Mouse (Mus musculus) spleen, adult 12 weeks (tissue): ENCODE results near the gene Sp1.

Experiments
- DNase-seq: peaks from one replicate; pipeline ENCODE4 v3.0.0; 2022; ENCODE audit warnings: low spot score

Sp1 gene

DNA sequence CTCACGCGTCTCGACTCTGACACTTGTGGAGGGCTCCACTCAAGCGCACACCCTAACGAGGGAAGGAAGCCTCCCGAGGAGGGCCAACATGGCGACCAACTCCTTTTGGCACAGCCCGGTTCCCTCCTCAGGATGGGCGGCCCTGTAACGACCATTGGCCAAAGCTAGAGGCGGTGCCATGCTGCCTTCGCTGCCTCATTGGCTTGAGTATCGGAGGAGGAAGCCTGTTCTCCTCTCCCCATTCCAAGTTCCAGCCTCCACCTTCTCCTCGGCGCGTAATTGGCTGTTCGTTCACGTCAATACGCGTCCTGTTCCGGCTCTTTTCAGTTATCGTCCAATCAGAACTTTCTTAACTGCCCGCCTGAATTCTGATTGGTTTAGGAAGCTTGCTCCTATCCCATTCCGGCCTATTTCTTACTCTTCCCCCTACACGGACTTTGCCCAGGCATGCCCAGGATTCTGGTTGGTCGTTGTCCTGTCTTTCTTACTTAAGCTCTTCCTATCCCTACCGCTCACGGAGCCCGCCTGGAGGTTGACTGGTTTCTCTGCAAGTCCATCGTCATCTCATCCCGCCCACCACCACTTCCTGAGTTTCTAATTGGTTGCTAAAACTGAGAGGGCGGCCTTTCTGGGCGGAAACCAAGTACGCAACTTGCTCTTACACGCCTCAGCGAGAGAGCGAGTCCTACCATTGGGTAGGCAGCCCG, at the start of gene Sp1:
Gene Sp1, plus strand, starts transcription at position 655 of the 707 bp plus-strand sequence.
- peak; percentile 98 for DNase-seq

DNA sequence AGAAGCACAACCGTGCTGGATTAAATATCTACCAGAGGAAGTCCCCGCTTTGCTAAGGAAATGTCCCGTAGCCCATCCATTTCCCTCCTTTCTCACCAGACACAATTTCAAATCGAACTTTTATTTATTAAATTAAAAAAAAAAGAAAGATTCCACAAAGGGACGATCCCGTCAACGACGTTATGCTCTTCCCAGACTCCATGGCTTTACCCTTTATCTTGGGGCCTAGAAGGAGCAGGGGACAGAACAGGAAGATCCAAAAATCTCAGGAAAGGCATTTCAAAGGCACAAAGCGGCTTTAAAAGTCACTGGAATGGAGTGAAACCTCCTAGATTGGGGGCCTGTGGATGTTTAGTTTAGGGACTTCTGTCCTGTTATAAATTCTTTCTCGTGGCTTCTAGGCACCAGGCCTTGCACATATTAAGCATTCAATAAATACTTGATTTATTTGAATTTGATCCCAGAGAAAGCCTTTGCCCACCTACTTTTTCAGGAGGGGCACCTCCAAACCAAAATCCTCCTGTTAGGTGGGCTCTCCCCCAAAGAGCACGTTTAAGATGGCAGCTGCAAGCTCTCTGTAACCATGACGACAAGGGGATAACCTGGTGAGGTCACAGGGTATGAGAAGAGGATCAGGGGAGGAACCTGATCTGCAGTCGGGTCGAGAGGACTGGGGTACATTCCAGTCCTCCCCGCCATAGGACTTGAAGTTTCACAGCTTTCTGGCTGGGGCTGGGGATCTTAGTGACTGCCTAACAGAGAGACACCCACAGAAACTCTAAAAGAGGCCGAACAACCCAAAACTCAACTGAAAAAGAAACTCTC, 49.2 kb upstream of the Sp1 start:
- no peak for DNase-seq

DNA sequence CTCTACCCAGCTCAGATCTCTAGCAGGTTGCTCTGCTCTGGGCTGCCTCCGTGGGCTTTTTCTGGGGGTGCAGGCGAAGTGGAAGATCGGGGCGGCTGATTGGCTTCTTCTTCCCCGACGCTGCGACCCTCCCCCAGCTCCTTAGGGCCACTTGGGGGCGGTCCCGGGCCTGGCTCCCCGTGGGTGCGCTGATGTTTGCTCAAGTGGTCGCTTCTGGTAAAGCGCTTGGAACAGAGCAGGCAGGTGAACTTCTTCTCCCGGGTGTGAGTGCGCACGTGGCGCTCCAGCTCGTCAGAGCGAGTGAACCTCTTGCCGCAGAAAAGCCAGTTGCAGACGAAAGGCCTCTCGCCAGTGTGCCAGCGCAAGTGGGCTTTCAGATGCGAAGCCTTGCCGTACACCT, 47.8 kb upstream of the Sp1 start:
- no peak for DNase-seq

DNA sequence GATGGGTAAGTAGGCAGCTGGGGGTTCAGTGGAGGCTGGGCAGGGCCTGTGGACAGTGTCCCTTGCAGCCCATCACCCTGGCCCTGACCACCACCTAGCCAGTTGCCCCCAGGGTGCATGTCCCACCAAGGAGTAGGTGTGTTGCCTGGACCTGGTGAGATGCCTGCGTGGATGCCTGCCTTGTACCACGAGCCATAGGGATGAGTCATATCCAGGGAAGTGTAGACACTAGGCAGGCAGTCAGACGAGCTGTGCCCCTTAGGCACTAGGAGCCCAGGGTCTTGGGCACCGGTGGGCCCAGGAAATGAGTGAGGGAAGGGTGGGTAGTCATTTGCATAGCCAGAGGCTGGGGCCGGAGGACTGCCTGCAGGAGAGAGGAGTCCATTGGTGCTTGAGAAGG, 47.1 kb upstream of the Sp1 start:
- DNase-seq = no peak

DNA sequence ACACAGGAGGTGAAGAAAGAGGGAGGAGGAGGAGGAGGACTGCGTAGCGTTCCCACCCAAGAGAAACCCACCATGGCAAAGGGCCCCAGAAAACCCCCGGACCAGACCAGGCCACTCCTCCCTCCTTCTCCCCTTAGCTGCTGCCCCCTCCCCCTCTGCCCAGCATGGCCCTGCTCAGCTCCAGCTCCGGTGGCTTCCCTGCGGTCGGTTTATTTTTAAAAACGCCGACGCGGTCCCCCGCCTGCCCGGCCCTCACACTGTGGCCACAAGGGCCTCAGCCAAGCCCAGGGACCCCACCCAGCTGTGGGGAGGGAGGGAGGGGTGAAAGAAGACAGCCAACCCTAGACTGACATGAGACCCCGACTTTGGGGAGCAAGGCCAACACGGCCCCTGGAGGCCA, 43.3 kb upstream of the Sp1 start:
- DNase-seq = no peak

DNA sequence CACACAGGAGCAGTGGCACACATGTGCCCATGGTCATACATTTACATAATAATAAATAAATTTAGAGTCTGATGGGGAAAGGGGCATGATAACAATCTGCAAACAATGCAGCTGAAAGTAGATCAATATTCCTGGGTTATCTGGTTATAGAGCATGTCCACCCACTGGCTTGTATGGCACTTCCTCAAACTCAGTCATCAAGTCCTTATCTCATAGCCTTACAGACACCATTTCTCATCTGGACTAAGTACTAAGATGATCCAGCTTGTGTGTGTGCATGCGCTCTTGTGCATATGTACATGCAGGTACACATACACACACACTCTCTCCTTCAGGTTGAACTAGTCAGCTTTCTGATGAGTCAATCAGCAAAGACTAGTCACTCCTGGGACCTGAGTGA, 41.3 kb upstream of the Sp1 start:
- no peak for DNase-seq

DNA sequence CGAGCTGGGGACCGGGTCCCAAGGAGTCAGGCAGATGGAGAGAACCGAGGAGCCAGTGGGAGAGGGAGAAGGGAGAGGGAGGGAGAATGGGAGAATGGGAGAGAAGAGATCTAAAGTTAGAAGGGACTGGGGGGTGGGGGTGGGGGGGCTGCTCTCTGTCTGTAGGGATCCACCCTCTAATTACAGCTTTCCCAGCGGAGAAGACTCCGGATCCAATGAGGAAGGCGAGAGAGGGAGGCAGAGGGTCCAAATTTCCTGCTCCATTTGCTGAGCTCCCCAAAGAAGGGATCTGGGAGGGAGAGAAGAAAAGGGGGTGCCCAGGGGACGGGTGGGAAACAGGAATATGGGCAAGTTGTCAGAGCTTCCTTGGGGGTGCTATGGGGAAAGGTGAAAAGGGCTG, 39.7 kb upstream of the Sp1 start:
- DNase-seq = no peak

DNA sequence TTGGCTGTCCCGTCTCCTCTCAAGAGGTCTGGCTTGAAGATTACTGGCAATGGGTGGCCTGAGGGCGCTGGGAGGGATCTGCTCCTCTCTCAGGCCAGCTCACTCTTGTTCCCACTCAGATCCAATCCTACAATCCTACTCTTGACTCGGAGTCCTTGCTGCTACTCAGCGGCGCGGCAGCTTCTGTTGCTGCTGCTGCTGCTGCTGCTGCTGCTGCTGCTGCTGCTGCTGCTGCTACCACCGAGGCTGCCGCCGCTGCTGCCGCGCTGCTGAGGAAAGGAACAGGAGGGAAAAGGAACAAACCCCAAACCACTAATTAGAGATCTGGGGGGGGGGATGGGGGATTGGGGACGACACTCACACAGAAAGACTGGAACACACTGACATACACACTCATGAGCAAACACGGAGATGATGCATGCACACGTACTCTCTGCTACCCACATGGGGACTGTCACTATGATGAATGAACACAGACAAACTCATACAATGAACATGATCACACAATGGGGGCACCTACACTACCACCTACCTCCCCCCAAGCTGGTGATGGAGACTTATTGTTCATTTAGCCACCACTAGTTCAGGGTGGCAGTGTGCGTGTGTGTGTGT, 39.1 kb upstream of the Sp1 start, which contains the start of gene Sp7:
Gene Sp7, minus strand, starts transcription at position 450 of the 612 bp plus-strand sequence.
- DNase-seq = no peak

DNA sequence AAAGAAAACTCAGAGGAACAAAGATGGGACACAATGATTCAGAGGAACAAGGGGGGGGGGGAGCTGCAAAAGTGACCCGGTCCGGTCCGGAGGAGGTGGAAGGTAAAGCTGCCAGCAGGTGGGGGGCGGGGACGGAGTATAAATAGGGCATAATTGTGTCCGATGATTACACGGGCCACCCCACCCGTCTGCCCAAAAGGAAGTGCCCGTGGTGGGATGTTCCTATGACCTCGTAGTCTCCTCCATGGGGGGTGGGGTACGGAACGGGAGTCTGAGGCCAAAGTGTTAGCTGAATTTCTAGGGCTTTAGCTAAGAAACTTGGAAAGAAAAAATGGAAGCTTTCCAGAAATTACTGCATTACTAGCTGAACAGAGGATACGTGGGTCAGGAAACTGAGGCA, 36.0 kb upstream of the Sp1 start:
- no peak for DNase-seq

DNA sequence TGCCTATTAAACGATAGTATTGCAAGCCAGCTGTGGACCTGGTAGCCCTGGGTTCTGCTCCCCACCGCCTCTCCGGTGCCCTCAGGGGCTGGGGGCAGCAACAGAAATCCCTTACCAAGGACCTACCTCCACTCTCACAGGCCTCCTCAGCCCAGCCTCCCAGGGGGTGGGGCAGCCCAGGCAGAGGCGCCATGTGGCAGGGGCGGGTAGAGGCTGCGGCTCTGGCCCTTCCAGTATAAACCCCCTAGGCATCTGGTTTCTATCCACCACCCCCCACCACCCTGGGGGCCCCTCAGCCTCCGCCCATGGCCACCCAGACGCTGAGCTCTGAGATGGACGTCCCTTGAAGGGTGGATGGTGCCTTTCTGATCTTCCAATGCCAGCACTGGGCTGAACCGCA, 35.2 kb upstream of the Sp1 start:
- no peak for DNase-seq

DNA sequence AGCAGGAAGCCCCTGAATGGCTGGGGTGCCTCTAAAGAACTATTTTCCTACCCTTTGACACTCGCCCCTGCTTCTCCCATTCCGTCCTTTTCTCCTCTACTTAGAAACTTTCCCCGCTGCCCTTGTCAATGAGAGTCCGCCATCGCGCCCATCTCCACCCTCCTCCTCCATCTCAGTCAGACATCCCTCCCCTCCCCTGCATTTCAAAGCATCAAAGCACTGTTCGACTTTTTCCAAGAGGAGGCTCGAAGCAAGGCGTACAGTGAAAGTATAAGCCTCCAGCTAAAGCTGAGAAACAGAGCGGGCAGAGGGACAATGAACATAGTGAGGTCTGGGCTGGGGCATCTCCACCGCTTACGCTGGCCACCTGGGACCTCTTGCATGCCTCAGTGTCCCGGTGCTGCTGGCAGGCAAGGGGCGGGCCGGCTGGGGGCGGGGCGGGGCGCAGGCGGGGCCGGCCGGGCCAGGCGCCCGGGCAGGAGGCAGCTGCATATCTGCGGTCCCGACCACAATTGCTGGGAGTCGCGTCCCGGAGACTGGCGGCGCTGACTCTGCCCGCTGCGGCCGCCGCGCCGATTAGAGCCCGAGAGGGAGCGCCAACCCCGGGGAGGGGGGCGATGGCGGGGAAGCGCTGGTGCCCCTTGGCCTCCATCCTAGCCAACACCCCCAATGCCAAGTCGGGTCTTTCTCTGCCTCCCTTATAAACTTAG, 29.3 kb upstream of the Sp1 start:
- DNase-seq = peak; percentile 47

DNA sequence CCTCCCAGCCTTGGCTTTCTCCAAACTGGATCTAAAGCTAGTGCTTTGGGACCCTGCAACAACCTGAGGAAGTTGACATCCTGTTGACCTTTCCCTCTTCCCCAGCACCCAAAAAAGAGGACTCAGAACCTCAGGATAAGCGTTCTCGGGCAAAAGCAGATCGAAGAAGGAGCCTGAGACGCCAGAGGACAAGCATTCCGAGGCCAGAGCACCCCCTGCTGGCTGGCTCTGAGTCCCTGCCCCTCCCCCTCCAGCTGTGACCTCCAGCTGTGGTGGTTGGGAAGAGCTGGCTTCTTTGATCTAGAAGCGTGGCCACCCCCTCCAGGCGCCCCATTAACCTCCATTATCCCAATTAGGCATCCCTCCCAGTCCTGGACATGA, 28.8 kb upstream of the Sp1 start:
- DNase-seq = peak; percentile 73

DNA sequence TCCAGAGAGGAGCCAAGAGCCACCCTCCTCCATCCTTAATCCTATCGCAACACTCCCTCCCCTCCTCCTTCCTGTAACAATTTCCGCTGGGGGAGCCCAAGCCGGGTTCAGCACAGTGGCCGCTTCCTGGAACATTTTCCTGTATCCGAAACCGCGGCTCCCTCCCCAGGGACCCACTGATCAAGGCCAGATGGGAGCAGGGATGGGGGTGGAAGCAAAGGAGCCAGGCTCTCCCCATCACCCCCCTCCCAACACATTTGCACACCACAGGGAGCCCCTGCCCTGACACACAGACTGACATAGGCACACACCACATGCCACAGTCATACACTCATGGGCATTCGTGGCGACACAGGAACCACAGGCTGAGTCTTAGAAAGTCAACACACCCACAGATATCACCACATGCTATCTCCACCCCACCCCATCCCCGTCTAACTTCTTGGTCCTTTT, 28.1 kb upstream of the Sp1 start:
- no peak for DNase-seq

DNA sequence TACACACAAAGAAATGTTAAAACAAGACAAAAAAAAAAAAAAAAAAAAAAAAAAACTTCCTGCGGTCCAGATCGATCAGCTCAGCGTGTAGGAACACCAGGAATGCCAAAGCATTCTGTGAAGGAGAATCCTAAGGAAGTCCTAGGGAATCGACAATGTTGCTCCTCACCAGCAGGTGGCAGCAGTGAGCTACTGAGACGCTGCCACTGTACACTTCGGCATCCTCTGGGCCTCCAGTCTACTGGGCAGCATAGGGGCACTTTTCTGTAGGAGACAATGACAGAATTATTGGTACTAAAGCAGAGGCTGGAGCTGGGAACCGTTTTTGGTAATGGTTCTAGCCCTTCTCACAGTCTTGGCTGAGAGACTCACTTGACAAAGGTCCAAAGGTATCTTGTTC, 24.4 kb upstream of the Sp1 start:
- peak; percentile 65 for DNase-seq

DNA sequence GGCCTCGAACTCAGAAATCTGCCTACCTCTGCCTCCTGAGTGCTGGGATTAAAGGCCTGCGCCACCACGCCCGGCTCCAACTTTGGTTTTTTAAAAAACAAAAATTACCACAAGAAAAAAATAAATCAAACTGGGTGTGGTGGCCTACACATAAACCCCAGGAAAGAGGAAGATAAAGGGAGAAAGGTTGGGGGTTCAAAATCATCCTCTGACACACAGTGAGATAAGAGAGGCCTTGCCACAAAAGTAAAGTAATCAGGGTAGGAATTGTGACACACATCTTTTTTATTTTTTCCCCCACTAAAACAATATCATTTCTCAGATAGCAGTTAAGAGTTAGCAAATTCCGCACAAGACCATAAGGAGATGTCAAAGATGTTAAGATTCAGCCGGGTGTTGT, 22.3 kb upstream of the Sp1 start:
- no peak for DNase-seq

DNA sequence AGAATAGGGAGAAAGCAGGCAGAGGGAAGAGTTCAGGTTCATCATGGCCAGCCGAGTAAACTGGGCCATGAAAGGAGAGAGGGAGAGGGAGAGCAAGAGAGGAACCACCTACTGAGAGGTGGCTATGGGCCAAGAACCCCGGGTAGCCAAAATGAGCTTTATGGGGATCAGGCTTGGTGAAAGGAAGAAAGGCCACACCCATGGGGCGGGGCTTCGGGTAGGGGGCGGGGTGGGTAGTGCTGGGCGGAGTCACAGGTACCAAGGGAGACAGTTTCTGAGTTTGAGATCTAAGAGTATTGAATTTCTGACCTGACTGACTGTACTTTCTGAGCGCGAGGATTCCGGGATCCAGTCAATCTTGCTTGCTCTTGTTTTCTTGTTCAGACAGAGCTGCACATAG, 19.3 kb upstream of the Sp1 start:
- no peak for DNase-seq

DNA sequence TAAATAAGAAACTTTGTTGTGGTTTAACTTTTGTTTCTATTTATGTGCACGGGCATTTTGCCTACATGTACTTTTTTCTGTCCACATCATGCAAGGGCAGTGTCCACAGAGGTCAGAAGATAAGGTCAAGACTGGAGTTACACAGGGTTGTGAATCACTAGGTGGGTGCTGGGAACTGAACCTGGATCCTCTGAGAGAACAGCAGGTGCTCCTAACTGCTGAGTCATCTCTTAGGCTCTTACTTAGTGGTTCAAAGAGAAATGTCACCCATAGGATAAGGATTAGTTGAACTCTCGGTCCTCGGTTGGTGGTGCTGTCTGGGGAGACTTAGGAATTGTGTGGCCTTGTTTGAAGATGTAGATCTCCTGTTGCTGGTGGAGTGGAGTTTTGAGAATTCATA, 17.0 kb upstream of the Sp1 start:
- DNase-seq = no peak

DNA sequence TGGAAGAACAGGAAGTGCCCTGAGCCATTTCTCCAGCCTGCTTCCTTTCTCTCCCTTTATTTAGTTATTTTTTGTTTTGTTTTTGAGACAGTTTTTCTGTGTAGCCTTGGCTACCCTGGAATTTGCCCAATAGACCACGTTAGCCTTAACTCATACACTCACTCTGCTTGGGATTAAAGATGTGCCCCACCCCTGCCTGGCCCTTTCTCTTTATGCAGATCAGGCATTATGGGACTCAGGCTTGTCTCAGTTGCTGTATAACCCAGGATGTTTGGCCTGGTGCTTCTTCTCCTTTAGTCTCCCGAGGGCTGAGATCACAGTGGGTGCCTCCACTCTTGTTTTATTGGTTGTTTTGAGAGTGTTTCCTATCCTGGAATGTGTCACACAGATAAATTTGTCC, 13.4 kb upstream of the Sp1 start:
- DNase-seq = no peak

DNA sequence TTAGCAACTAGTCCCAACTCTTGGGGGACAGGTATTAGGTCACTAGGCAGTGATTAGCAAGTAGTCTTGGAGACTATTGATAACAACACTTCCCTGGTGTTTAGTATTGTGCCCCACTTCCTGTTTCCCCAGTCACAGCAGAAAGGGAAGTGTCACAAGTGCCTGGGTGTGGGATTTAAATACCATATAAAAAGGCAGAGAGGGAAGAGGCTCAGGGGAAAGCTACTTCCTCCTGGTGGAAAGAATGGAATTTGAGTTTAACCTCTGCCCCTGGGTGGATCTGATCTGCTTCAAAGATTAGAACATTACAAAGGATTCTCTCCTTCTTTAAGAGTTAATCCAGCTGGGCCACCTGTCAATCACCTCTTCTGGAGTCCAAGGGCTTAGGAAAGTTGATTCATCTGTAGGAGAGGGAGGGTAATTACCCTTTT, 12.3 kb upstream of the Sp1 start:
- no peak for DNase-seq

DNA sequence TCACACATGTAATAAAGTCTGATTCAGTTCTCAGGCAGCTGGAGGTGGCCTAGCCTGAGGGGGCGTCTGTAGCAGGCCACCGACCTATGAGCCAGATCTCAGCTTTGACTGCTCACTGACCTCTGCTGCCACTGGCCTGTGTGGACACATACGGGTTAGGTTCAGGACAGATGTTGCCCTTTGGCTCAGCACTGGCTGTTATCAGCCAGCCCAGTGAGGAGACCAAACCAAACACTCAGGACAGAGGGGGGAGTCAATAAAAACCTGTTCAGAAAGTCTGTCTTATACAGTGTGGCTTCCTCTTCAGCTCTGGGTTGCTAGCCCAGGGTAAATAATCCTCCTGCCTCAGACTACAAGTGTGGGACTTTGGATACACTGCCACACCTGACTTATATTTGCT, 10.9 kb upstream of the Sp1 start:
- no peak for DNase-seq

DNA sequence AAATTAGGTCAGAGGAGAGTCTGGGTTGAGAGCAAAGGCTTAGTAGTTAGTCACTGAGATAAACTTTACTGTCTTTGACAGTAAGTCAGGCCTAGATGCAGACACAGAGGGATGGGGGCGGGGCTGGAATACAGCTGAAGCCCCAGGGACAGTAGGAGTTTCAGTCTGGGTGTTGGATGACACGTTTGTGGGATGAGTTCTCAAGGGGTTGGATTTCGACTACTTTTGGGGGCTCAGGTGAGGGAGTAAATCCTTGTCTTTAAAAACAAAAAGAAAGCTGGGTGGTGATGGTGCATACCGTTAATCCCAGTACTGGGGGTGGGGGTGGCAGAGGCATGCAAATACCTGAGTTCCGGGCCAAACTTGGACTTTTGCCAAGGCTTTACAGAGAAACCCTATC, 7.3 kb upstream of the Sp1 start:
- no peak for DNase-seq
